Mouse (Mus musculus) G1E (cell line): ENCODE measurements around the gene Ttc3. TPM values are rescaled to one million over a fixed set of nuclear protein-coding genes. Genes with fewer than 3 reads are reported as not detected.

Experiments
- ATAC-seq: 2 replicates; pipeline ENCODE4 v1.8.0; 2016; ENCODE audit warnings: mild to moderate bottlenecking; ENCODE audit not compliant: insufficient number of reproducible peaks, poor library complexity, low FRiP score, severe bottlenecking; ENCODE audit errors: extremely low read depth
- DNase-seq: peaks from one replicate; pipeline ENCODE4 v3.0.0; 2012; ENCODE audit warnings: low spot score
- H3K27me3 ChIP-seq: 2 replicates; pipeline ENCODE4 v1.6.1; 2012; ENCODE audit warnings: mild to moderate bottlenecking, low read length, inconsistent platforms; ENCODE audit not compliant: insufficient read depth
- H3K36me3 ChIP-seq: replicated peaks from 2 replicates; pipeline ENCODE3; 2012; ENCODE audit warnings: mild to moderate bottlenecking, inconsistent platforms
- H3K4me1 ChIP-seq: 2 replicates; pipeline ENCODE4 v1.6.1; 2012; ENCODE audit warnings: low read depth, low read length, inconsistent platforms, mixed read lengths; ENCODE audit not compliant: insufficient read depth
- H3K4me3 ChIP-seq: 2 replicates; pipeline ENCODE4 v1.5.1; 2012; ENCODE audit warnings: low read depth, mild to moderate bottlenecking, inconsistent platforms, low read length, moderate library complexity, mixed read lengths
- H3K9me3 ChIP-seq: replicated peaks from 2 replicates; pipeline ENCODE4 v1.6.1; 2012; ENCODE audit warnings: inconsistent platforms
- CTCF ChIP-seq: IDR thresholded peaks from 2 replicates; pipeline ENCODE4 v1.5.1; 2012; ENCODE audit warnings: low read depth, low read length, inconsistent platforms, mixed read lengths
- GATA1 ChIP-seq: IDR thresholded peaks from 2 replicates; pipeline ENCODE4 v1.6.1; 2012; ENCODE audit warnings: borderline replicate concordance, low read length, inconsistent platforms, mixed read lengths
- GATA2 ChIP-seq: IDR thresholded peaks from 2 replicates; pipeline ENCODE4 v1.6.1; 2012; ENCODE audit warnings: low read depth, low read length, inconsistent platforms, borderline replicate concordance
- POLR2AphosphoS5 ChIP-seq: IDR thresholded peaks from 2 replicates; pipeline ENCODE4 v1.6.1; 2012; ENCODE audit warnings: low read depth, low read length, inconsistent platforms; ENCODE audit not compliant: insufficient replicate concordance
- TAL1 ChIP-seq: conservative IDR thresholded peaks from 2 replicates; pipeline ENCODE4 v1.6.1; 2012; ENCODE audit warnings: low read depth, low read length, inconsistent platforms, mixed read lengths
- polyA plus RNA-seq: library from polyadenylated mRNA; stranded (reverse); fragments of >175 nt; gene quantifications from 2 replicates; pipeline ENCODE4 v1.2.3, GENCODE M21; 2012
- total RNA-seq, 2 experiments: library from RNA; stranded (forward) in 1 of 2; stranded (reverse) in 1 of 2; fragments of 200-1000 nt in 1 of 2; fragments of >200 nt in 1 of 2; fragmentation: Nextera tagmentation in 1 of 2; gene quantifications; 2 replicates each; pipeline ENCODE4 v1.2.3; 2014 to 2017

The Ttc3 gene
- total and polyA plus RNA-seq, 3 experiments, result 5.0 to 138 (median 135) TPM

DNA sequence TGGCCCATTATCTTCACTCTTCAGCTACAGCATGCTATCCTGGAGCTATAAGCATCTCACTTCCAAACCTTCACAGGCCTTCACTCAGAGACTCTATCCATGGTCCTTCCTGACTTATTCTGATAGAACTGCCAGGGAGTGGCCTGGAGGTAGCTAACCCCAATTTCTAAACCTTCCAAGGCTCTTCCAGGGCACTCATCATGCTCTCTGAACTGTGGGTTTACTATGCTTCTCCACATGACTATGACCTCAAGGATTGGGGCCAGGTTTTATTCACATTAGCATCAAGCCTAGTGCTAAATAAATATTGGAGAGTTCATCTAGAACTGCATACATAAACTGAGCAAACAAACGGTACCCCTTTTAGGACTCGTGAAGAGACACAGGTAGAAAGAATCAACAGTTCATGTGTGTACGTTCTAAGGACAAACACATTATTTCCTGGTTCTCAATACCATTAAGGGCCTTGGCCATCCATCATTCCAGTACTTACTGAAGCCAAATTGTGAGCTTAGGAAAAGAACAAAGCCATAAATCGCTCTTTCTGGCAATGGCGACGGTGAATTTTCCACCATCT lies 734 bp upstream of the Ttc3 start:
- DNase-seq (no peak), ATAC-seq (no peak; the same call in 1 of the 2 replicates)
- Histone ChIP-seq H3K36me3 (peaks cover 10% of the 10 kb centered on the region), H3K4me3 (peak overlapping the region; percentile 93), H3K4me1 (peaks cover 30% of the 10 kb centered on the region), H3K27me3 (no peaks in the 10 kb centered on the region), H3K9me3 (no peaks in the 10 kb centered on the region)
- TF ChIP-seq POLR2AphosphoS5 (no peak), CTCF (no peak), GATA1 (no peak), GATA2 (no peak), TAL1 (no peak)

DNA sequence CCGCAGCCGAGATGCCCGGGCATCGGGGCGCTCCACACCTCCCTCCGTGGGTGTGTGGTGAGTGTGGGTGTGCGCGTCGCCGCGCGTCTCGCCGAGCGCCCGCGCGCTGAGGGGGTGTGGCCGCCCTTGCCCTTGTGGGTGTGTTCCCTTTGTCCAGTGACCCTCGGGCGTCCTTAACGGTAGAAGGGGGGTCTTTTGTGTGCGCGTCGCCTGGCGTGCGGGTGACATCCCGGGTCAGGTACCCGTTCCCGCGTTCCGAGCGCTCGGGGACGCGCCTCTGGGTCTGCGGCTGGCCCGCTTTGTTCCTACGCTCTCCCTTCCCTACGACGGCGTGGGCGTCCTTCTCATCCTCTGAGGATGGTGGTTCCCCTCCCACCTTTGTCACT lies 490 bp downstream of the Ttc3 start:
- ATAC-seq (no peak), DNase-seq (peak; percentile 41)
- Histone ChIP-seq H3K36me3 (peaks cover 7% of the 10 kb centered on the region), H3K27me3 (no peaks in the 10 kb centered on the region), H3K4me3 (peak overlapping the region; percentile 93), H3K4me1 (peaks cover 32% of the 10 kb centered on the region), H3K9me3 (no peaks in the 10 kb centered on the region)
- TF ChIP-seq POLR2AphosphoS5, result no peak
- TF ChIP-seq GATA2, result no peak
- no peak for TF ChIP-seq TAL1
- TF ChIP-seq GATA1, result no peak
- TF ChIP-seq CTCF, result no peak

DNA sequence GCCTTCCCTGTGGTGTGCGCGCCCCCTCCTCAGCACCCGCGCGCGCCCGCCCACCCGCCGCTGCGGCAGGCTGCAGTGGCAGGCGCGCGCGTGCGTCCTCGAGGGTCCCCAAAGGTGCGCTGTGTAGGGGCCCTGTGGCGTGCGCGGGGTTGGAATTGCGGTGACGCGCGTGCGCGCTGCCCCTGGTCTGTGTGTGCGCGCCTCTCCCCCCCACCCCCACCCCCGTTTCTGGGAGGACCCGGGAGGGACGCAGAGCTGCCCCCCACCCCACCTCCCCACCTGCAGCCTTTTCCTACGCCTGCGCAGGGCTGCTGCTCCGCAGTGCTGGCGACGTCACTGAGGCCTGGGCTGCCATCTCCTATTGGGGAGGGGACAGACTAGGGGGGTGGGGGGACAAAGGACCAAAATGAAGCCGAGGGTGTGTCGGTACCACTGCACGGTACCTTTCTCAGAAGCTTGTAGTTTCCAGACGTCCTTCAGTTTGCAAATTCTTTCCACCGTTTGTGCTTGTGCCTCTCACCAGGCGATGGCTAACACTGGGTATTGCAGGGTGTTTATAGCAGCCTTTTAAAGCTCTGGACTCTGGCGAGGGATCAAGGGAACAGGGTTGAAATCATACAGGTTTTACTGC lies 998 bp downstream of the Ttc3 start, which contains the start of gene Pigp:
Pigp (minus strand) TSS at position 542 of the 631 bp plus-strand sequence.
- peak; percentile 46; the same call in 1 of the 2 replicates for ATAC-seq
- H3K4me3 ChIP-seq, result peak within 1 kb of the TSS; percentile 93
- TF ChIP-seq GATA2 (no peak), POLR2AphosphoS5 (no peak), CTCF (no peak), TAL1 (no peak), GATA1 (no peak)

DNA sequence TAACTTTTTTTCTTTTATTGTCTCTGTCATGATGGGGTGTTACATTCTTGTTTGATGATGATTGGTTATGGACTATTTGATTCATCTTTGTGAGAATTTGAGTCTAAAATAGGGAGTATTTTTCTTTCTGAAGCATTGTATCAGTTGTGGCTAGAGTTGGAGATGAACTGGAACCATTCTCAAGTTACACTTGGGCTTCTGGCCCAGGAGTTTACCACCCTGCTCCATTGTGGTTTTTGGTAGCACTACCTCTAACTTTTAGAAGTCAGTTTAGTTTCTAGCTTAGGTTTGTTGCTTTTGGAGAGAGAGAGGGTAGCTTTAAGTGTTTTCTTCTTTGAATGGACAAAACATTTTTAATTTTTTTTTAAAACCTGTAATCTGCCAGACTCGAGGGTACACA lies 9.0 kb downstream of the Ttc3 start:
- TF ChIP-seq POLR2AphosphoS5, result no peak
- peaks cover 10% of the 10 kb centered on the region for H3K4me1 ChIP-seq
- no peaks in the 10 kb centered on the region for H3K9me3 ChIP-seq
- H3K4me3 ChIP-seq, result no peak overlapping the region
- no peak for DNase-seq
- peaks cover 6% of the 10 kb centered on the region for H3K36me3 ChIP-seq
- no peaks in the 10 kb centered on the region for H3K27me3 ChIP-seq
- ATAC-seq, result no peak

More for the DNA sequence above, 998 bp downstream of the Ttc3 start, which contains the start of gene Pigp:
- no peaks in the 10 kb centered on the region for H3K27me3 ChIP-seq
- DNase-seq, result peak; percentile 57
- H3K4me1 ChIP-seq, result peaks cover 33% of the 10 kb centered on the region
- H3K9me3 ChIP-seq, result no peaks in the 10 kb centered on the region
- peaks cover 6% of the 10 kb centered on the region for H3K36me3 ChIP-seq

DNA sequence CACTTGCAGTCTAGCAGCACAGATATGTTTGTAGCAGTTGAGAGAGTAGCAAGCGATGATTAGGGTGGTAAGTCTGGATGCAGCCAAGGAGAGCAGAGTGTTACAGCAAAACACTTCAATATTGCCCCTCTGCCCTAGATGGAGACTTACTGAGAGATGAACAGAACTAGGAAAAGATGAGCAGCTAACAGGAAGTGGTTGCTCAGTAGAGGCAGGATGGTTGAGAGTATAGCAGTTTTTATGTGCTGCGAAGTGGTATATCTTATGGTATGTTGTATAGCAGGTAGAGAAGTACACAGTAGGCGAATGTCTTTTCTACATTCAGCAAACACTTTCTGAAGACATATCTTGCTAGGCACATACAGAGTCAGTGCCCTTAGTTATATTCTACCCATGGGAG lies 12.9 kb downstream of the Ttc3 start:
- DNase-seq, result no peak

DNA sequence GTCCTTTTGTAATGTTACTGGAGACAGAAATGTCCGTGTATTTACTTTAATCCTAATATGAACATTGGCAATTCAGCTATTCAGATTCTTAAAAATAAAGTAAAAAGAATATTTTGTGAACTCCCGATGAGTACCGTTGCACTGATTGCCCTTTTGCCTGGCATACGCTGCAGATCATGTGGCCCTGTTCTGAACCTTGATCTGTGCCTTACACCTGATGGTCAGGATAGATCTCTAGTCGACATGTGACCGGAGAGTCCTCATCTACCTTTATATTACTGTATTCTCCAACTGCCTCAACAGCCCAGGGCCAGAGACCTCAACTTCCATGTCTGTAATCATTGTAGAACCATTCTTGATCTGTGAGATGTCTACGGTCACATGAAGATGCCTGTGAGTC lies 17.3 kb downstream of the Ttc3 start:
- TF ChIP-seq TAL1, result no peak
- H3K4me3 ChIP-seq, result no peak overlapping the region
- no peak for ATAC-seq

More for the DNA sequence above, 12.9 kb downstream of the Ttc3 start:
- Histone ChIP-seq H3K9me3 (no peaks in the 10 kb centered on the region), H3K4me1 (peaks cover 3% of the 10 kb centered on the region; the same call in 1 of the 2 replicates), H3K36me3 (peaks cover 26% of the 10 kb centered on the region), H3K27me3 (no peaks in the 10 kb centered on the region), H3K4me3 (no peak overlapping the region)
- no peak for ATAC-seq
- TF ChIP-seq POLR2AphosphoS5 (no peak), CTCF (no peak), TAL1 (no peak), GATA1 (no peak), GATA2 (no peak)

More for the DNA sequence above, 17.3 kb downstream of the Ttc3 start:
- no peaks in the 10 kb centered on the region for H3K27me3 ChIP-seq
- H3K4me1 ChIP-seq, result no peaks in the 10 kb centered on the region
- H3K9me3 ChIP-seq, result no peaks in the 10 kb centered on the region
- no peak for DNase-seq
- peaks cover 30% of the 10 kb centered on the region for H3K36me3 ChIP-seq
